Mouse (Mus musculus) lung, embryonic 16.5 days (tissue): ENCODE results near the gene Tex38. TPM values are rescaled to one million over a fixed set of nuclear protein-coding genes. Genes with fewer than 3 reads are reported as not detected.

Experiments
- ATAC-seq: fragments of 200-750 bp; cut with Nextera tagmentation; 2 replicates; pipeline ENCODE4 v1.8.0; 2017; ENCODE audit warnings: low read depth, mild to moderate bottlenecking, moderate library complexity
- H3K27ac ChIP-seq: fragments of 300-500 bp; sonication (generic); 2 replicates; pipeline ENCODE4 v1.5.1; 2014; ENCODE audit warnings: mild to moderate bottlenecking, control low read depth, low read length
- H3K27me3 ChIP-seq: fragments of 300-500 bp; sonication (generic); 2 replicates; pipeline ENCODE4 v1.6.1; 2014; ENCODE audit warnings: low read depth, low read length, mixed read lengths; ENCODE audit not compliant: control insufficient read depth, insufficient read depth
- H3K36me3 ChIP-seq: fragments of 300-500 bp; sonication (generic); 2 replicates; pipeline ENCODE4 v1.6.1; 2014; ENCODE audit warnings: low read length; ENCODE audit not compliant: control insufficient read depth, insufficient read depth
- H3K4me1 ChIP-seq: fragments of 300-500 bp; sonication (generic); replicated peaks from 2 replicates; pipeline ENCODE4 v1.6.1; 2014; ENCODE audit warnings: low read length, mixed read lengths; ENCODE audit not compliant: control insufficient read depth, insufficient read depth
- H3K4me2 ChIP-seq: fragments of 300-500 bp; sonication (generic); 2 replicates; pipeline ENCODE4 v1.6.1; 2014; ENCODE audit warnings: low read depth, low read length, control low read depth
- H3K4me3 ChIP-seq: fragments of 300-500 bp; sonication (generic); 2 replicates; pipeline ENCODE4 v1.5.1; 2014; ENCODE audit warnings: mild to moderate bottlenecking, low read length, control low read depth
- H3K9ac ChIP-seq: fragments of 300-500 bp; sonication (generic); 2 replicates; pipeline ENCODE4 v1.6.1; 2014; ENCODE audit warnings: low read length, control low read depth
- H3K9me3 ChIP-seq: fragments of 300-500 bp; sonication (generic); 2 replicates; pipeline ENCODE4 v1.6.1; 2016; ENCODE audit warnings: low read length; ENCODE audit not compliant: control insufficient read depth
- WGBS: fragments of 180-500 bp; shearing (Covaris S2); extraction: QIAGEN DNeasy Blood & Tissue Kit; methylation state at CpG from one replicate; pipeline ENCODE4 v1.1.7; 2014; 5-methylcytosine and 5-hydroxymethylcytosine counted together
- polyA plus RNA-seq: library from polyadenylated mRNA; unstranded; fragments of >200 nt; fragmentation: Nextera tagmentation; extraction: Ambion mirVana; gene quantifications from 2 replicates; pipeline ENCODE4 v1.2.1, GENCODE M21; 2015

The Tex38 gene
- 0.19 TPM in 1 of 2 replicates, not detected in the other for polyA plus RNA-seq

- Histone ChIP-seq H3K9me3 (no peaks in the 10 kb centered on the region), H3K4me1 (peaks cover 7% of the 10 kb centered on the region; the same call in 1 of the 2 replicates), H3K9ac (no peak within 1 kb of the TSS), H3K27ac (no peak within 1 kb of the TSS), H3K36me3 (no peaks in the 10 kb centered on the region; the same call in 1 of the 2 replicates), H3K27me3 (no peaks in the 10 kb centered on the region), H3K4me3 (no peak within 1 kb of the TSS), H3K4me2 (no peak within 1 kb of the TSS)
- WGBS, result 72% methylated on average over 3 of the region's 3 CpGs
- ATAC-seq, result no peak
These were observed at the start of gene Tex38 for GRCm38 (mm10) chr4:115780918-115781317. Gene Tex38, minus strand, starts transcription at chr4:115781018.

GRCm38 (mm10) chr4:115830491-115830890 lies 49.7 kb upstream of the Tex38 start:
- Histone ChIP-seq H3K27ac (no peak overlapping the region), H3K4me2 (no peak overlapping the region), H3K9ac (no peak overlapping the region), H3K9me3 (no peaks in the 10 kb centered on the region), H3K27me3 (no peaks in the 10 kb centered on the region), H3K4me3 (no peak overlapping the region), H3K4me1 (peaks cover 7% of the 10 kb centered on the region), H3K36me3 (peaks cover 22% of the 10 kb centered on the region)
- ATAC-seq, result no peak
- 49% methylated on average over 5 of the region's 5 CpGs for WGBS

GRCm38 (mm10) chr4:115828572-115828902 lies 47.7 kb upstream of the Tex38 start:
- Histone ChIP-seq H3K9ac (peak overlapping the region; percentile 86), H3K4me1 (peaks cover 7% of the 10 kb centered on the region), H3K27ac (no peak overlapping the region), H3K27me3 (no peaks in the 10 kb centered on the region), H3K9me3 (no peaks in the 10 kb centered on the region), H3K36me3 (peaks cover 14% of the 10 kb centered on the region), H3K4me3 (peak overlapping the region; percentile 86), H3K4me2 (peak overlapping the region; percentile 63)
- ATAC-seq, result no peak
- WGBS, result 6% methylated on average over 8 of the region's 8 CpGs

GRCm38 (mm10) chr4:115827888-115828571 lies 47.2 kb upstream of the Tex38 start, which contains the start of gene Mob3c:
Gene Mob3c, plus strand, starts transcription at chr4:115828092.
- H3K4me2 ChIP-seq, result peak within 1 kb of the TSS; percentile 63
- H3K27me3 ChIP-seq, result no peaks in the 10 kb centered on the region
- peak within 1 kb of the TSS; percentile 86 for H3K9ac ChIP-seq
- H3K4me1 ChIP-seq, result peaks cover 7% of the 10 kb centered on the region
- peaks cover 12% of the 10 kb centered on the region for H3K36me3 ChIP-seq
- ATAC-seq, result peak; percentile 96
- H3K27ac ChIP-seq, result peak within 1 kb of the TSS; percentile 92
- 0% methylated on average over 49 of the region's 57 CpGs for WGBS
- peak within 1 kb of the TSS; percentile 86 for H3K4me3 ChIP-seq
- no peaks in the 10 kb centered on the region for H3K9me3 ChIP-seq

DNA sequence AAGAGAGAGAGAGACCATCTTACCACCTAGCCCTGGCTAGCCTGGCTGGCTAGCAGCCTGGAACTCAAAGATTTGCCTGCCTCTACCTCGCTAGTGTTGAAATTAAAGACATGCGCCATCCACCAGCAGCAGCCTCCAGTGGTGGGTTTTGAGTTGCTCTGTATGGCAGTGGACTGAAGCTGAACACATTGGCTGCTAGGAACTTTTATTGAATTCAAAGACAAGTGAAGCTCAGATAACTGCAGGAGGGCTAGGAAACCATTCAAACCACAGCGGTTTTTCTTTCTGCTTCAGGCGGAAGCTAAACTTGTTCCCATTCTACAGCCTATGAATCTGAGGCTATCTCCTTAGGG lies 46.7 kb upstream of the Tex38 start:
- 2% methylated on average over 4 of the region's 4 CpGs for WGBS
- peak overlapping the region; percentile 86 for H3K9ac ChIP-seq
- peak; percentile 3; the same call in 1 of the 2 replicates for ATAC-seq
- no peaks in the 10 kb centered on the region for H3K27me3 ChIP-seq
- peak overlapping the region; percentile 63 for H3K4me2 ChIP-seq
- H3K4me3 ChIP-seq, result peak overlapping the region; percentile 86
- peak overlapping the region; percentile 92 for H3K27ac ChIP-seq
- H3K36me3 ChIP-seq, result peaks cover 12% of the 10 kb centered on the region
- peaks cover 7% of the 10 kb centered on the region for H3K4me1 ChIP-seq
- no peaks in the 10 kb centered on the region for H3K9me3 ChIP-seq

GRCm38 (mm10) chr4:115827066-115827465 lies 46.2 kb upstream of the Tex38 start:
- Histone ChIP-seq H3K4me3 (peak overlapping the region; percentile 86; the same call in 1 of the 2 replicates), H3K9ac (no peak overlapping the region), H3K36me3 (peaks cover 9% of the 10 kb centered on the region), H3K9me3 (no peaks in the 10 kb centered on the region), H3K27me3 (no peaks in the 10 kb centered on the region), H3K4me1 (peaks cover 7% of the 10 kb centered on the region), H3K4me2 (peak overlapping the region; percentile 63), H3K27ac (no peak overlapping the region)
- 64% methylated on average over 3 of the region's 3 CpGs for WGBS
- ATAC-seq, result no peak

DNA sequence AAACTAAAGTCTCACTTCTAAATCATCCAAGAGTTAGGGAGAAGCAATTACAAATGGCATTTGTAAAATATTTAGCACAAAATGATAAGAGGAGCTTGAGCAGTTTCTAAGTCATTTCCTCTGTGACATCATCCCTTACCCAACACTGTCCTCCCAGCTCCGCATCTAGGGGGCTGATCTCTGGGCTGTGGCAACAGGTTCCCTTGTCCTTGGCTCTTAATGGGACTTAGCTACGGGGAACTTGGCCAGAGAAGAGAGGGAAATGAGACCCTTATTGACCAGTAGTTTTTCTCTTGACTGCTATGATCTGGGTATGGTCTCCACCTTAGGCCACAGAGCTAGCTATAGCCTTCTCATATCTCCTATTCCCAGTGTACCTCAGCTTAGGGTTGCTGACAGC lies 44.5 kb upstream of the Tex38 start:
- Histone ChIP-seq H3K4me1 (peaks cover 7% of the 10 kb centered on the region), H3K9me3 (no peaks in the 10 kb centered on the region), H3K4me2 (no peak overlapping the region), H3K4me3 (no peak overlapping the region), H3K27me3 (no peaks in the 10 kb centered on the region), H3K36me3 (no peaks in the 10 kb centered on the region), H3K27ac (no peak overlapping the region), H3K9ac (no peak overlapping the region)
- 76% methylated on average over 2 of the region's 2 CpGs for WGBS
- ATAC-seq, result no peak

GRCm38 (mm10) chr4:115824178-115824577 lies 43.4 kb upstream of the Tex38 start:
- no peaks in the 10 kb centered on the region for H3K36me3 ChIP-seq
- no peak overlapping the region for H3K4me2 ChIP-seq
- no peaks in the 10 kb centered on the region for H3K27me3 ChIP-seq
- H3K4me3 ChIP-seq, result no peak overlapping the region
- H3K9ac ChIP-seq, result no peak overlapping the region
- no peak for ATAC-seq
- no peak overlapping the region for H3K27ac ChIP-seq
- peaks cover 4% of the 10 kb centered on the region for H3K4me1 ChIP-seq
- H3K9me3 ChIP-seq, result no peaks in the 10 kb centered on the region
- WGBS, result 66% methylated on average over 2 of the region's 2 CpGs

GRCm38 (mm10) chr4:115821928-115822327 lies 41.1 kb upstream of the Tex38 start:
- H3K27me3 ChIP-seq, result no peaks in the 10 kb centered on the region
- H3K4me1 ChIP-seq, result no peaks in the 10 kb centered on the region
- 41% methylated on average over 3 of the region's 3 CpGs for WGBS
- no peak overlapping the region for H3K9ac ChIP-seq
- H3K4me3 ChIP-seq, result no peak overlapping the region
- H3K36me3 ChIP-seq, result no peaks in the 10 kb centered on the region
- no peaks in the 10 kb centered on the region for H3K9me3 ChIP-seq
- H3K27ac ChIP-seq, result no peak overlapping the region
- ATAC-seq, result peak; percentile 38; the same call in 1 of the 2 replicates
- H3K4me2 ChIP-seq, result no peak overlapping the region
